Mouse (Mus musculus) gastrocnemius, postnatal 36 days (tissue): ENCODE data around the gene Ppp2ca. TPM values are rescaled to one million over a fixed set of nuclear protein-coding genes. Genes with fewer than 3 reads are reported as not detected.
"Not testable (repeated sequence)": the region's sequence is repeated elsewhere in the genome, so short reads cannot be mapped to it uniquely, and the experiment has no call there.

ENCODE experiments used
- DNase-seq, 2 experiments: peaks; one replicate each; pipeline ENCODE4 v3.0.0; 2022
- intact Hi-C: fragments of 180-260 bp; cut with DNase I; formaldehyde crosslinking; loops from one replicate; pipeline ENCODE4 v1.15.1; 2025
- total RNA-seq, 2 experiments: library from RNA; stranded (reverse); gene quantifications; 2 replicates each; pipeline ENCODE4 v1.2.3; 2021

Gene Ppp2ca
- total RNA-seq, 2 experiments from 2014 or later: 37.0 to 44.3 TPM

DNA sequence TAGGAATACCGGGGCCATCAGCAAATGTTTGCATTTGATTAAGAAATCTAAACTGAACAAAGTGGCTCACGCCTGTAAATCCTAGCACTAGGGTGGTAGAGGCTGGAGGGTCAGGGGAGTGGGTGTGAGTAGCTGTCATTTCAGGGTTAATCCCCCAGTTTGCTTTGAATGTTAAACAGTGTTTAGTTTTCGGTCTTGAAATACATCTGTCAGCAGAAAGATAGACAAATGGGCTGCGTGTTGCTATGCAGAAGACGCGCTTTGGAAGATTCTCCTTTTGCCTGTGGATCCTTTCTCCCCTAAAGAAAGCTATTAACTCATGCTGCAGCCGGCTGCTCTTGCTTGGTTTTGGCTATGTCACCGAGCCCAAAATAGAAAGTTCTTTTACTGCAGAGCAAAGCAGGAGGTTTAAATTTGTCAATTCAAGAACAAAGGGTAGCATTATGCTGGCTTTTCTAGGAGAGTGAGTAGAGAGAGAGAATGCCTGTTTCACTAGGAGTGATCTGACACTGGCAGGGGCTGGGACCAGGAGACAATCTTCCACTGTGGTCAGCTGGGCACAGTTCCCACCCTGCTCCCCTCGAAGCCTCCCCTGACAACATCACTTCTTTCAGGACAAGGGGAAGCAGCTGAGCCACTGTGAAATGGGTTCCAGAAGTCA, 12.1 kb upstream of the Ppp2ca start:
- no peak for DNase-seq
- intact Hi-C loops: loop anchor here (5.0 kb wide), 1 partner anchor 64 kb away; no protein-coding TSS in a partner anchor

GRCm38 (mm10) chr11:52089291-52089690, 9.2 kb upstream of the Ppp2ca start:
- DNase-seq: no peak
- intact Hi-C loops: loop anchor here (5.0 kb wide), 1 partner anchor 67 kb away; no protein-coding TSS in a partner anchor

DNA sequence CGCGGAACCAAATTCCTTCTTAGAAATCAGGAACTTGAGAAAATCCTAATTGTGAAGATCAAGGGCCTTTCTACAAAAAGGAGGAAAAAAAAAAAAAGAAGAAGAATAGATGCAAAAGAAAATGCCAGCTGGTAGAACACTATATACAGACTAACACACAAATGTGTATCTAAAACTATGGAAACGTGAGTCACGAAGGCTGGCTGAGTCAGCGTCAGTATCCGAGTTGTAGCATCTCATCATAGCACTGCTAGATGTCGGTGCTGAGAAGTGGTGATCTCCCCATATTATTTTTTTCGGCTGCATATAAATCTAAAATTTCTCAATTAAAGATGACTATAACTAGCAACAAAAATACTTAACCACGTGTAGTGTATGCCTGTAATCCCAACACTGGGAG, 7.2 kb upstream of the Ppp2ca start:
- intact Hi-C loops: no loop called here
- DNase-seq: no peak

DNA sequence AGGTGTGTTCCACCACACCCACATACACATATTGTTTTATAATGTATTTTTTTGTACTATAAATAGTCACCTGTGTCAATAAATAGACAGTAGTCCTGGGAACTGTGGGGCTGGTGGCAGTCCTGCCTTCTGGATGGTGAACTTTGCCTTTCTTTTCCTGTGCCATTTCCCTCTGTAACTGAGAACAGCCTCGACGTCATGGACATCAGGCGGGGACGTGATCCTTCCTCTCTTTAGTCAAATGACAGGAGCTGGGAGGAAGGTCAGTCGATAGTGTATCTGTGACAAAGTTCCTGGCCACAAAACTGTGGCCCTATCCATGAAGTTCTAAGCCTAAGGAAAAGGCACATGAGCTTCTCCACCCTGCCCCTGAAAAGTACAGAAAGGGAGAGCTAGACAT, 3.9 kb upstream of the Ppp2ca start:
- DNase-seq: no peak
- intact Hi-C loops: no loop called here

- no peak for DNase-seq
- intact Hi-C loops: loop anchor here (5.0 kb wide), 1 partner anchor 95 kb away; the partner anchor contains the start of genes Cdkl3 and Ube2b
These were observed 1.5 kb upstream of the Ppp2ca start for GRCm38 (mm10) chr11:52097016-52097415.

GRCm38 (mm10) chr11:52097596-52097995, 885 bp upstream of the Ppp2ca start:
- no peak for DNase-seq
- intact Hi-C loops: loop anchor here (5.0 kb wide), 1 partner anchor 95 kb away; the partner anchor contains the start of genes Cdkl3 and Ube2b

GRCm38 (mm10) chr11:52099031-52099761, 715 bp downstream of the Ppp2ca start:
- intact Hi-C loops: loop anchor here (5.0 kb wide), 1 partner anchor 97 kb away; the partner anchor contains the start of genes Cdkl3 and Ube2b
- DNase-seq: peak; percentile 49 to 63

DNA sequence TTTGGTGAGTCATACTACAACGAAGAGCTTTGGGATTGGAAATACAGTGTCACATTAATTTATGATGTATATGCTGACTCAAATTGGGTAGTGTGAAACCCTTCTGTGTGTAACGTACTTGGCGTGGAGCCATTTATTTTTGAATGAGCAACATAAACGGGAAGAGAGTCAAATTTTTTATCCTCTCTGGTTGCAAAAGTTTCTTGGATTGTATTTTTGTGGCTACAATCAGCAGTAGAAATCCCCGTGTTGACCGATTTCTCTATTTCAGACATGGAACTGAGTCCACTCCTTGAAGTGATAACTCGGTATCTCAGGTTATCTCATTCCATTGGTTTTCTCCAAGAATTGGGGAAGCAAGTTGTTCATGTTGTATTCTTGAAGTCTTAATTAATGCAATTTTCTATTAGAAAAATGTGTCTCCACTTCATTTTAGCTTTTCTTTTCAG, 1.3 kb downstream of the Ppp2ca start:
- intact Hi-C loops: loop anchor here (5.0 kb wide), 1 partner anchor 97 kb away; the partner anchor contains the start of genes Cdkl3 and Ube2b
- DNase-seq: no peak

GRCm38 (mm10) chr11:52102977-52103376, 4.5 kb downstream of the Ppp2ca start:
- DNase-seq: no peak
- intact Hi-C loops: no loop called here

DNA sequence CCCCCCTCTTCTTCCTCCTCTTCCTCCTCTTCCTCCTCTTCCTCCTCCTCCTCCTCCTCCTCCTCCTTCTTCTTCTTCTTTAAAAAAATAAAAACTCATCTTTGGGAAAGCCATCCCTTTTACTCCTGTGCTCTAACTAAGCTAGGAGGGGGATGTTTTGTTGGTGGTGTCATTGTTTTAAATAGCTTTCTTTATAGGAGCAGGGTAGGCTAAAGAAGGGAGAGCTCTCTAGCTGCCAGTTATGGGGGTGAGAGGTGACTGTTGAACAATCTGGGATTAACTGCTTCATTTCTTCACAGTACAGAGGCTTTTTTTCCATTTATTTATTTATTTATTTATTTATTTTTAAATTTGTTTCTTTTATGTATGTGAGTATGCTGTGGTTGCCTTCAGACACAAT, 7.0 kb downstream of the Ppp2ca start:
- DNase-seq: no peak
- intact Hi-C loops: no loop called here

DNA sequence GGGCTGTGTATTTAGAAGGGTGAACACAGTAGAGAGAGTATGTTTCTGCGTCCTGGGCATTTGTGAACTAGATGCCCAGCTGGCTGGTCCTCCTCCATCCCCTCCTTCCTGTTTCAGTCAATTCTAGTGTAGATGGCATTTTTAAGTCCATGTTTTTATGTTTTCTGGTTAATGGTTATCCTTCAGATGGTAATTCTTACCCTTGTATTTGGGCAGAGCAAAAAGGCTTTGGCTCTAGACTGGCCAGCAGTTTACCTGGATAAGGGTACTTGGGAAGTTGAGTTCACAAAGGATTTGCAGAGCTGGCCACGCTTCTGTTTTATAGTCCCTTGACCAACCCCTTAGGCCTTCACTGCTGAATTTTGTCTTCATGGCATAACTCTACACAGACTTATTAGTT, 7.6 kb downstream of the Ppp2ca start:
- intact Hi-C loops: no loop called here
- no peak for DNase-seq

- no peak for DNase-seq
- intact Hi-C loops: no loop called here
These were observed 8.0 kb downstream of the Ppp2ca start for GRCm38 (mm10) chr11:52106438-52106837.

DNA sequence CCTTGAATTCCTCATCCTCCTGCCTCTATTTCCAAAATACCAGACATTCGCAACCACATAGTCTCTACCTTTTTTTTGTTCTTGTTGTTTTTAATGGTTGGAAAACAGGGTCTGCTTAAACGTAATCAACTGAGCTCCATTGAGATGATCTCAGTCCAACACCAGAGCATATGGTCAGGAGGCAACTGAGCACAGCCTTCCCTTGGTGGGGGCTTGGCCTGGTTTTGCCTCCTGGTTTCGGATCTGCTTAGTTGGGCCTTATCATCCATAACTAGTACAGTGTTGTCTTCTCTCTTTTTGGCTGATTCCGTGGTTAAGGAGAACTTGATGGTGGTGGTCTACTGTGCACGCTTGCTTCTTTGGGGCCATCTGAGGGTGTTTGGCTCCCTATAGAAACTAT, 10.3 kb downstream of the Ppp2ca start:
- no peak for DNase-seq
- intact Hi-C loops: no loop called here

- intact Hi-C loops: no loop called here
- DNase-seq: no peak
These were observed 10.9 kb downstream of the Ppp2ca start for GRCm38 (mm10) chr11:52109421-52109820.

DNA sequence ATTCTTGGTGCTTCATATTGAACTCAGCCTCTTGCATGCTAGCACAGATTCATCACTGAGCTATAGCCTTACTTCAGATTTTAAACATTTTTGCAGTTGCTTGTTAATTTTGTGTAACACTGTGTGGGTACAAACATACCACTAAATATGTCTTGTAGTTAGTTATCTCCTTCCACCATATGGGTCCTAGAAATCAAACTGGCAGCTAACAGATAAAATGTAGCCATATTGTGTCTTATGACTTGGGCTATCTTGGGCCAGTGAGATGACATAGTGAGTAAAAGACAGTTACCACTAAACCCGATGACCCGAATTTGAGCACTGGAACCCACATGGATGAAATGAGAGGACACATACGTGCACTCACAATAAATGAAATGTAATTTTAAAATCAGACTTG, 17.0 kb downstream of the Ppp2ca start:
- intact Hi-C loops: no loop called here
- DNase-seq: no peak

GRCm38 (mm10) chr11:52116117-52116516, 17.6 kb downstream of the Ppp2ca start:
- DNase-seq, intact Hi-C loops: not testable (repeated sequence)

DNA sequence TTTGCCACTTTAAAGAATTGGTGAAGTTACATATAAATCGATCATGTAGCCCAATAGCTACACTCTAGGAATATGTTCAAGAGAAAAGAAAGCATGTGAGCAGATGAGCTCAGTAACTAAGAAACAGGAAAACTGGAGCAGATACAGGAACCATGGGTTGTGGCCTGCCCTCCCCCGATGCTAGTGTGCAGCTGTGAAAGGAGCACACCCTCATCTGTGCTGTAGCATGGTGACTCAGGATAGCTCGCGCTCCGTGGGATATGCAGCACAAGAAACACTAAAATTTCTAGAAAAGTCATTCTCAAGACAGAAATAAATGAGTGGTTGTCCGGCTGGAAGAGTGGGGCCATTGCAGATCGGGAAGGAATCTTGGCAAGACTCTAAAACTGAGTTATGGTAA, 18.7 kb downstream of the Ppp2ca start:
- DNase-seq: no peak
- intact Hi-C loops: no loop called here

DNA sequence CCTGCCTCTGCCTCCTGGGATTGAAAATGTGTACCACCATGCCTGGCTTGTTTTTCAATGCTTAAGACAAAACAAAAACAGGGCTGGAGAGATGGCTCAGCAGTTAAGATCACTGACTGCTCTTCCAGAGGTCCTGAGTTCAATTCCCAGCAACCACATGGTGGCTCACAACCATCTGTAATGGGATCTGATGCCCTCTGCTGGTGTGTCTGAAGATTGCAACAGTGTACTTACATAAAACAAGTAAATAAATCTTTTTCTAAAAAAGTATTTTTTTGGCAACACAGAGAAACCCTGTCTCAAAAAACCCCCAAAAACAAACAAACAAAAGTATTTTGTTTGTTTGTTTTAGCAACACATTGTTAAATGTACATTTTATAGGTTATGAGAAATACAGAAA, 21.9 kb downstream of the Ppp2ca start:
- intact Hi-C loops: not testable (repeated sequence)

DNA sequence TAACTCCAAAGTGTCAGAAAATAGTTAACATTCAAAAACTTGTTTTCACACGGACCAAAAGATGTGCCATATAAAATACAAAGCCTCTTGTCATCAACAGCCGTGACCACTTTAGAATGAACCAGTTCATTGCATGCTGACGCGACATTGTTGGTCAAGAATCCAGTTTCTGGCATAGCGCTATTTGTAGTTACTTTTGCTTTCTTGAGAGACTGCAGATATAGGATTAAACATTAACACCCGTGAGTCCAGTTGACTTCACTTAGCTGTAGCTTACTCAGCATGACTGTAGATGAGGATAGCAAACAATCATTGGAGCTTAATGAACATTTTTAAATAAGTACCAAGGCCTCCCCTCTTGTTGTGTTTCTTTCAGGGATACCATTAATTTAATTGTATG, 23.6 kb downstream of the Ppp2ca start:
- no peak for DNase-seq
- intact Hi-C loops: no loop called here

More for the DNA sequence above, 21.9 kb downstream of the Ppp2ca start:
- not testable (repeated sequence) for DNase-seq

GRCm38 (mm10) chr11:52124468-52124867, 26.0 kb downstream of the Ppp2ca start:
- DNase-seq: no peak
- intact Hi-C loops: no loop called here

DNA sequence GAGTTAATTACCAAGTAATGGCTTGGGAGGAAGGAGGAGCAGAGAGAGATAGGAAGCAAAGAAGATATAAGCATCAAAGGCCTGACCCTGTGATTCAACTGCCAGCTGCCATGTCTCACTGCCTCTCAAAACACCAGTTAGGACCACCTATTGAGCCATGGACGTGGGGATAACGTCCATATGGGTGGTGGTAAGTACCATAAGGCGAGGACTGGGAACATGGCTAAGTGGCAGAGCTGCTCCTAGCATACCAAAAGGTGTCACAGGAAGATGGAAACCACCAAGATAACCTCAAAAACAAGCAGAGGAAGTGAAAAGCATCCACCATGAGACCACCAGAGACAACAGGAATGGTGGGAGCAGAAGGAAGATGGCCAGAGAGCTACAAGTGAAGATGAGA, 28.7 kb downstream of the Ppp2ca start:
- no peak for DNase-seq
- intact Hi-C loops: no loop called here

- intact Hi-C loops: no loop called here
- no peak for DNase-seq
These were observed 29.3 kb downstream of the Ppp2ca start for GRCm38 (mm10) chr11:52127760-52128159.
